Mouse (Mus musculus): Measurements from ENCODE around the gene Shank2.

The Shank2 gene

GRCm38 (mm10) chr7:144414632-144415031 is 412.9 kb downstream of the Shank2 start:
- in situ Hi-C loops (cut with MboI, MseI): loop anchor here in 1 of 2 experiments (5.0 kb wide), 1 partner anchor 1217 kb away; no protein-coding TSS in a partner anchor

- in situ Hi-C loops (cut with MboI, MseI): loop anchor here in 1 of 2 experiments (5.0 kb wide), 1 partner anchor 1218 kb away; no protein-coding TSS in a partner anchor
Measured at GRCm38 (mm10) chr7:144415795-144416194, 414.1 kb downstream of the Shank2 start.

- in situ Hi-C loops (cut with MboI, MseI): loop anchor here in 1 of 2 experiments (5.0 kb wide), 1 partner anchor 1220 kb away; no protein-coding TSS in a partner anchor
Measured at GRCm38 (mm10) chr7:144417234-144417633, 415.5 kb downstream of the Shank2 start.

- in situ Hi-C loops (cut with MboI, MseI): loop anchor here in 1 of 2 experiments (5.0 kb wide), 1 partner anchor 1220 kb away; no protein-coding TSS in a partner anchor
Measured at GRCm38 (mm10) chr7:144417644-144418343, 416.1 kb downstream of the Shank2 start.

GRCm38 (mm10) chr7:144420552-144420951 is 418.8 kb downstream of the Shank2 start:
- in situ Hi-C loops (cut with MboI, MseI): no loop called here

GRCm38 (mm10) chr7:144421478-144421877 is 419.8 kb downstream of the Shank2 start:
- in situ Hi-C loops (cut with MboI, MseI): no loop called here

GRCm38 (mm10) chr7:144425953-144426352 is 424.2 kb downstream of the Shank2 start:
- in situ Hi-C loops (cut with MboI, MseI): loop anchor here (5.0 kb wide), 1 partner anchor 209 kb away; no protein-coding TSS in a partner anchor

- in situ Hi-C loops (cut with MboI, MseI): loop anchor here (5.0 kb wide), 1 partner anchor 209 kb away; no protein-coding TSS in a partner anchor
Measured at GRCm38 (mm10) chr7:144426594-144426993, 424.9 kb downstream of the Shank2 start.

- in situ Hi-C loops (cut with MboI, MseI): loop anchor here (5.0 kb wide), 1 partner anchor 210 kb away; no protein-coding TSS in a partner anchor
Measured at GRCm38 (mm10) chr7:144427460-144427859, 425.7 kb downstream of the Shank2 start.

GRCm38 (mm10) chr7:144432920-144433319 is 431.2 kb downstream of the Shank2 start:
- in situ Hi-C loops (cut with MboI, MseI): no loop called here

GRCm38 (mm10) chr7:144438811-144439210 is 437.1 kb downstream of the Shank2 start:
- in situ Hi-C loops (cut with MboI, MseI): no loop called here

- in situ Hi-C loops (cut with MboI, MseI): no loop called here
Measured at GRCm38 (mm10) chr7:144441466-144441865, 439.7 kb downstream of the Shank2 start.

GRCm38 (mm10) chr7:144441976-144442375 is 440.2 kb downstream of the Shank2 start:
- in situ Hi-C loops (cut with MboI, MseI): no loop called here

GRCm38 (mm10) chr7:144444788-144445187 is 443.1 kb downstream of the Shank2 start:
- in situ Hi-C loops (cut with MboI, MseI): no loop called here

GRCm38 (mm10) chr7:144447146-144447545 is 445.4 kb downstream of the Shank2 start:
- in situ Hi-C loops (cut with MboI, MseI): no loop called here

GRCm38 (mm10) chr7:144448186-144448585 is 446.5 kb downstream of the Shank2 start:
- in situ Hi-C loops (cut with MboI, MseI): no loop called here

- in situ Hi-C loops (cut with MboI, MseI): no loop called here
Measured at GRCm38 (mm10) chr7:144449637-144450570, 448.2 kb downstream of the Shank2 start.

GRCm38 (mm10) chr7:144450661-144451060 is 448.9 kb downstream of the Shank2 start:
- in situ Hi-C loops (cut with MboI, MseI): no loop called here

GRCm38 (mm10) chr7:144458881-144459280 is 457.2 kb downstream of the Shank2 start:
- in situ Hi-C loops (cut with MboI, MseI): no loop called here

- in situ Hi-C loops (cut with MboI, MseI): no loop called here
Measured at GRCm38 (mm10) chr7:144461246-144461902, 459.6 kb downstream of the Shank2 start.

- in situ Hi-C loops (cut with MboI, MseI): no loop called here
Measured at GRCm38 (mm10) chr7:144462577-144462976, 460.8 kb downstream of the Shank2 start.
